Mouse (Mus musculus) cerebellum, postnatal 14 days (tissue): ENCODE measurements around the gene Rbpj.
A peak's percentile ranks its signal among the peaks of the same experiment; 100 is the strongest.
"Not testable (repeated sequence)": the region's sequence is repeated elsewhere in the genome, so short reads cannot be mapped to it uniquely, and the experiment has no call there.

Experiments
- DNase-seq, 2 experiments: peaks; one replicate each; pipeline ENCODE4 v3.0.0; 2021; ENCODE audit warnings: mixed read lengths in 2 of 2

The Rbpj gene

DNA sequence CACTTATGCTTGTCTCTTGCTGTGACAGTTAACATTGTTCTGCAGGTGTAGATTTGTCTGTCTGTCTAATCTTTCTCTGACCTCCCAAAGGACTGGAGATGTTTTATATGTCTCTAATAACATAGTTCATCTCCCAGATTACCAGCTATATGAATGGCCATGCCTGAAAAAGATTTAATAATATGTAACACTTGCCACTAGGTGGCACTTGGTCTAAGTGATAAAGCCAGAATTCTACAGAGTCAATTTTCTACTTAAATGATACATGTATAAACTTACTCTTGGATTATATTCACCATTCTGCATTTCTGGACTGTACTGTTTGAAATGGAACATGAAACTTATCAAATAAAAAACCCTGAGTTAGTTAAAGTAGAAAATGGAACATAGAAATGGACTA lies 132.6 kb downstream of the Rbpj start:
- DNase-seq, result peak in 1 of 2 experiments; percentile 26

DNA sequence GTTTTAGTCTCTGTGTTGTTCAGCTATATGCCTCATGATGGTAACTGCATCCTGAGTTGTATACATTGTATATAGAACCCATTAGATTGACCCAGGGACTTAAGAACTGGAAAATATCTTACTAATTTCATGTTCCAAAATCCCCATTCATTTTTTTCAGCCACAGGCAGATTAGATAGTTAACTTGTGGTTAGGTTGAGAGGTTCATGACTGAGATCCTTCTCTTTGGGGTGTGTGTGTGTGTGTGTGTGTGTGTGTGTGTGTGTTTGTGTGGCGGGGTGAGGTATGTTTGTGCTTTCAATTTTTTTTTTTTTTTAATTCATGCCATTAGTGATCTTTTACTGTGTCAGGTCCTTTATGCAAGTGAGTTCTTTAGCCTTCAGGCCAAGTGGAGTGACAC lies 133.2 kb downstream of the Rbpj start:
- DNase-seq, result no peak

DNA sequence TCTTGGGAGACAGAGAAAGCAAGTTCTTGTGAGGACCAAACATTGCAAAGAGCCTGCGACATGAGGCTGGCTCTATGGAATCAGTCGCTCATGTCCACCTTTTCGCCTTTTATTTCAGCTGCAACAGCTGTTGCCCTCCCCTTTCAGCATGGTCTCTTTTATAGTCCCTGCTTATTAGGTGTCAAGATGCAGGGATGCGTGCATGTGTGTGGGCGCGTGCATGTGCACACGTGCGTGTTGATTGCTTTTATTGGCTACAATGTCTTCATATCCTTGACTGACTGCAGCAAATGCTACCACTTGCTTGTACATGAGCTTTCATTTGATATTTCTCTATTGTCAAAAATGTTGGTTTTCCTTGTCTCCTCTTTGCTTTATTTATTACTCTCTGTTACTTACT lies 136.2 kb downstream of the Rbpj start:
- DNase-seq, result no peak

DNA sequence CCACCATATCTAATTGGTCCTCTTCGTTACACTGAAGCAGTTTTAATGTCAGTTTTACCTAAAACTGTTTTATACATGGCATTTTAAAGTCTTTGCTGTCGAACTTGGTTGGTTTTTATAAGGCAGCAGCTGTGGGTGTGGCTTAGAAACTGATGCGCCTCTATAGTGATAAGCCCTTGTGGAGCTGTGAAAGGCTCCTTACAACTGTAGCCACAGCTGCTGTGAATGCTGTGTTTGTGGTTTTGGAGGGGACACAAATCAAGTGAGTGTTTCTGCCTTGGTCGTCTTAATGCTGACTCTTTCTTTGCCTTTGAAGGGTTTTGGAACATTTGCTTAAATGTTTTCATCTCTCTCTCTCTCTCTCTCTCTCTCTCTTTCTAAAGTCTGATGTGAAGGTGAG lies 139.5 kb downstream of the Rbpj start:
- no peak for DNase-seq

DNA sequence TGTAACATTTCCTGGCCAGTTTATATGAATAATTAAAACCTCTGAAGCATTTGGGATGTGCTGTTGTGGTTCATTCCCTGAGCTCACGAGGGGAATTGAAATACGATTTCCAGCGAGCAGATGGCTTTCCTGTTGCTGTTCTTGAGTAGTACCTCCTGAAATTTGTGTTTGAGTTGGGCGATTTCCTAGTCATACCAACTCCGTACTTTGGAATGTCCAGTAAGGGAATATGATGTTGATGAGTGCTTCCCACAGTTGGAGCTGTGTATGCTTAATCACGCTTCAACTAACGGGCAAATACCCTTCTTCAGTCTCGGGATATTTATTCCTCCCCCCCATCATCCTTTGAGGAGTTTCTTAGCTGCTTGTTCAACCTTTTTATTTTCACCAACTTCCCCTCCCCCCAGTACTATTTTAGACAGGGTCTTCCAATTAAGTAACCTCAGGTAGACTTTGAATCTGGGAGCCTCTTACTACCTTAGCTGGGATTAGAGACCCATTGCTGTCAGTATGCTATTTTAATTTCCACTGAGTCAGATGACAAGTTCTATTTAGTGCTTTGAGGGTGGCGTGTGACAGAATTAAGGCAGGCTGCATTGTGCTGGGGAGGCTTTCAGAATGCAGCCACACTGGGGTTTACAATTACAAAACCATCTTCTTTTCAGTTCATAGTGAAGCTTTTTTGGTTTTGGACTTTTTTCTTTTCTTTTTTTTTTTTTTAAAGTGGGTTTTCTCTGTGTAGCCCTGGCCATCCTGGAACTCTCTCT lies 141.5 kb downstream of the Rbpj start:
- DNase-seq, result no peak

DNA sequence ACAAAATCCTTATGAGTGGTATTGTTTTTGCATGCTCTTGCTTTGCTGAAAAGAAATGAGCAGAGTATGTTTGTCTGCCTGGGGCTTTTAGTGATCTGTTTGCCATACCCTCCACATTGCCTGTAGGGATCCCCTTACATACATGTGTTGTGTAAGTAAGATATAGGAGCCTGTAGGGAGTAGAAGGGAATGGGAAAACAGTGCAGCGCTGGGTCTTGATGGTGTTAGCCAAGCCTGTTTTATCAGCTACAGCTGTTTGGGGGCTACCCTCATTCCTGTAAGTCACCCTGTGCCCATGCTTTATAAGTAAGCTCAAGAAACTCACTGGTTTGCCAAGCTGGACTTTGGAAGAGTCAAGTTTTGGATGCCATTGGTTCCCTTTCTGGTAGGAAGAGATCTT lies 152.9 kb downstream of the Rbpj start:
- no peak for DNase-seq

DNA sequence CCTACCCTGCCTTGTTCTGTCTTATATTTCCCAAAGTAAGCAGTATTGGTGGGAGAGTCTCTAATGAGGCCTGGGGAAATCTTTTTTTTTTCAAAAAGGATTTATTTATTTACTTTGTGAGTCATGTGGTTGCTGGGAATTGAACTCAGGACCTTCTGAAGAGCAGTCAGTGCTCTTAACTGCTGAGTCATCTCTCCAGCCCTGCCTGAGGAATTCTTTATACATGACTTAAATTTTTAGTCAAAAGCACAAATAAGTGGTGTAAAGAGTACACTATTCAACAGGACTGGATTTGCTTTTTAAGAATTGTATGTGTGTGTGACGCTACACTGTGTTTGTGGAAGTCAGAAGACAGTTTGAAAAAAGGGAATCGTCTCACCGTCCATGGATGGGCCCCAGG lies 166.1 kb downstream of the Rbpj start:
- no peak for DNase-seq

DNA sequence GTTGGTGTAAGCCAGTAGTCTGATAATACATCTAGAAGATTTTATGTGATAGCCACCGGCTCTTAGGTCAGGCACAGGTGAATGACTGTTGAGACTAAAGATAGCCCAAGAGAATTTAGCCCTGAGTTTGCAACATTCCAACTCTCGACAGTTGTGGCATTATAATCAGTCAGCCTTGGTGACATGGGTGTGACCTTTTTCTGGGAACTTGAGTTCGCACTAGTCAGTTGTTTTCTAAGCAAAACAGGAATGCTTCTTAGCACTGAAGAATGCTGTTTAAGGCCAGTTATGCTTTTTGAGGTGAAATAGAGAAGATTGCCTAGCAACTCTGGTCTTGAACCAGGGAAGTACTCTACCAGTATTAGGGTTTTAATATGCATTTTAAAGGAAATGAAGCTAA lies 170.8 kb downstream of the Rbpj start:
- no peak for DNase-seq

DNA sequence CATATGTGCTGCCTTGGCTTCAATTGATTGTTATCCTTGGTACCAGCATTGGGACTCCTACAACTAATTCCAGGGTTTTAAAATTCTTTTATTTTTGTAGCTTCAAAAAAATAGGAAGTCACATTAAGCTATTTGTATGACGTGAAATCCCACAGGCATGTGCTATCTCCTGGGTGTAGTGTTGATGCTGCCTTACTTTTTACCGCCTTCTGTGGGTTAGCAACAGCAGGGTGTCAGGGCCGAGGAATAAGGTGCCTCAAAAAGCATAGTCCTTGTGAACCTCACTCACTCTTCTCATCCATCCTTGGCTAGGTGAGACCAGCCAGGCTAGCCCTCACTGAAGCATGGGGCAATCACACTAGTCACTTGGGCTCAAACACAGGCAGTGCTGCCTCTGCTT lies 171.3 kb downstream of the Rbpj start:
- no peak for DNase-seq

DNA sequence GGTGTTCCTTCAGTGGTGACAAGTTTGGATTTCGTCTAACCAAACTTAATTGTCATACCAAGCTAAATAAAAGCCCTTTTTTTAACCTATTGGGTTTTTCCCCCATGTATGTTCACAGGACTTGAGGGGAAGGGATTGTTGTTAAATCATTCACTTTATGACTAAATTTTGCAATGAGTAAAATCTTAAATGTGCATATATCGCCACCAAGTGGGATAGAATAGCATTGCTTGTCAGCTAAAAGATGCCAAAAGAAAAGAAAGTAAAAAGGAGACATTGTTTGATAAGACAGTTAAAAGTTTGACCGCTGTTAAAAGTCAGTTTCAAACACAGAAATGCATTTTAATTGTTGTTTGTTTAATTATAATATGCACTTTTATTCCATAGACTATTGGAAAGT lies 172.7 kb downstream of the Rbpj start:
- DNase-seq, result peak; percentile 22 to 43

DNA sequence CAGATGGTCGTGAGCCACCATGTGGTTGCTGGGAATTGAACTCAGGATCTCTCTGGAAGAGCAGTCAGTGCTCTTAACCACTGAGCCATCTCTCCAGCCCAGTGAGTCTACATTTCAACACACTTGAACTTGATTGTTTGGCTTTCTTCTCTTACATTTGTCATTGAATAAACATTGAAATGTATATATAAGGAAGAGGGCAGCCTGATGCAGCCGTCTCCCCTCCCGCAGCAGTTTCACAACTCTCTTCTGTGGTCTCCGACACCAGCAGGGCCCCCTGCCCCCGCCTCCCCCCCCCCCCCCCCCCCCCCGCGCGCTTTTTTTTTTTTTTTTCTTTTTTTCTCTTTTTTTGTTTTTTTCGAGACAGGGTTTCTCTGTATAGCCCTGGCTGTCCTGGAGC lies 180.7 kb downstream of the Rbpj start:
- DNase-seq, result no peak

DNA sequence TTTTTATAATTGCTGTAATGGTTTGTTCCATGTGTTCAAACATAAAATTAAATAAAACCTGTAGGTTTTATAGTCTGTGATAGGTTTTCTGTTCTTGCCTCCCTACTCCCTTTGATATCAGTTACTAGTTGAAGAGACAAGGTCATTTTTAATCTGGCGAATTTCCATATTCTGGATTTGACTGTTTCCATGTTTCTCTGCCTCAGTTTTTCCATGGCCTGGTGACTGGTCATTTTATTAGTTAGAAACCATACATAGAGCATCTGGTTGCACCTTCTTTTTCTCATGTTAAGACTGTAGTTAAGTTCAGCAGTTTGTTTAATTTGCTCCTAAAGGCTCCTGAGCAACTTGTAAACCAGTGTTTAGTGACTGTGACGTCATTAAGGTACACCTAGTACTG lies 181.4 kb downstream of the Rbpj start:
- DNase-seq, result no peak

DNA sequence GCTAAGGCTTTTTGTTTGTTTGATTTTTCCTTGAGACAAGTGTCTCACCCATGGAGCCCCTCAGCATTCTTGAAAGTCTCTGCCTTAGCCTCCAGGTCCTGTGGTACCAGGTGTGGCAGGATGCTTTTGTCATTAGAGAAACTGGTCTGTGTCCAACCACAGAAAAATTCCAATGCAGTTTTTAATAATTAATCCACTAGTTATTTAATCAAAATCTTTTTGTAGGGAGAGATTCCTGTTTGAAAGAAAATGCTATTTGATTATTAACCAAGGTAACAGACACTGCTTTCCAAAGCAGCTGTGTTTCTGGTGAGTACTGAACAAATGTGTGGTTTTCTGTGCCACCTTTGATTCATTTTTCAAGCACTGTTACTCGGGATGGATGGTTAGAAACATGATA lies 190.6 kb downstream of the Rbpj start:
- DNase-seq, result no peak

DNA sequence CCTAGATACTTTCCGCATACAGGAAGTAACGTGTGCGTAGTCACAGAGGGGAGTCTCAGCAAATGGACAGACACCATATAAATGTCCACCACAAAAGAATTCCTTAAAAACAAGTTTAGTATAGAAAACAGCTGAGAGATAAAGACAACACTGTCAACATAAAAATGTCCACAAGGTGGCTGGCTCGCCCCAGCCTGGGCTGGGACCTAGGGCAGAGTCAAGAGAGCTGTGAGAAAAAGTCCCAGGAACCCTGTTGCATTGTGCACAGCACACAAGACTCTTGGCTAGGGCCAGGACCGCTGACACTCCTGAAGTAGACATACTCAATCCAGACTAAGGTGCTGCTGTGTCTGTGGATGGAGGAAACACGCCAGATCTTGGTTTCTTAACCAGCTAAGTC lies 192.0 kb downstream of the Rbpj start:
- DNase-seq, result peak; percentile 29 to 46

DNA sequence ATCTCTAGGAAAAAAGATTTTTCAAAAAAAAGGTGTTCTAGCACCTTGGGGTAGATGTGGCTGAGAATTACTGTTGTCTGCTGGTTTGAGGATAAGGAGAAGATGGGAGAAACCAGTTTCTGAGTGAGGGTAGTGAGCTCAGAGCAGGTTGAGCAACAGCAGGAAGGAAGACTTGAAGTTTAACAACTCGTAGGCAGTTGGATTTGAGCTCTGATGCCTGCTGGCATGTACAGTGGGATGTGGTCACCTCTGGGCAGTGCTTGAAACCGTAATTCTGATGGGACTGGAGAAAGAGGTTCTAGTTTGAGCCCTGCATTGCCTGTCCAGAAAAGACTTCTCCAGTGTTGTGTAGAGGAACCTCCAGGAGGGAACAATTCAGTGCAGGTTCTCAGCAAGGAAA lies 195.6 kb downstream of the Rbpj start:
- DNase-seq, result no peak

DNA sequence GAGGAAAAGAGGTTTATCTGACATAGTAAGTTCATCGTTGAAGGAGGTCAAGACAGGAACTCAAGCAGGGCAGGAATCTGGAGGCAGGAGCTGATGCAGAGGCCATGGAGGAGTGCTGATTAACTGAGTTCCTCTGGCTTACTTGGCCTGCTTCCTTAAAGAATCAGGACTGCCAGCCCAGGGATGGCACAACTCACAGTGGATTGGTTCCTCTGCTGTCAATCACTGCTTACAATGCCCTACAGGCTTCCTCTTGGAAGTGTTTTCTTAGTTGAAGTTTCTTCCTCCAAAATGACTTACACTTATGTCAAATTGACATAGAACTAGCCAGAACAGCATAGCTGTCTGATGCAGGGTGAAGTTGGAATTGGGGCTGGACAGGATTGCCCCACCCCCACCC lies 196.5 kb downstream of the Rbpj start:
- no peak for DNase-seq

DNA sequence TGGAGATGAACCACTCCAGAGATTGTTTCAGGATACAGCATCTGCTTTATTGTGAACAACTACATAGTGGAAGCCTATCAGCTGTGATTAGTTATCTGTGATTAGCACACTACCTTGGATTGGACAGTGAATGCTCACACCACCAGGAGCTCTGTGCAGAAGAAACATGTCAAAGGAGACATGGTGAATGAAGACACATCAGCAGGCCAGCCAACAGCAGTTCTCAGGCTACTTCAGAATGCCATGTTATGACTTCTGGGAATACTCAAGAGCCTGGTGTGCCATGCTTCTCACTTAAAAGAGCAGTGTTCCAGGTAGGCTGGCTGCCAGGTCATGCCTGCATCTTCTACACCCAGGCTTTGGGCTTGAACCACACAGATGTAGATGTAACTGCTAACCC lies 197.7 kb downstream of the Rbpj start:
- DNase-seq, result no peak

DNA sequence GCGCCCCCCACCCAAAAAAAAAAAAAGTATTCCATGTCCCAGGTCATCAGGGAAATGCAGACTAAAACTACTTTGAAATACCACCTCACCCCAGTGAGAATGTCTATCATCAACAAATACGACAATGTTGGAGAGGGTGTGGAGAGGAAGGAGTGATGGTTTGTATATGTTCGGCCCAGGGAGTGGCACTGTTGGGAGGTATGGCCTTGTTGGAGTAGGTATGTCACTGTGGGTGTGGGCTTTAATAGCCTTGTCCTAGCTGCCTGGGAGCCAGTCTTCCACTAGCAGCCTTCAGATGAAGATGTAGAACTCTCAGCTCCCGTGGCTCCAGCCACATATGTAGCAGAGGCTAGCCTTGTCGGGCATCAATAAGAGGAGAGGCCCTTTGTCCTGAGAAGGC lies 202.1 kb downstream of the Rbpj start:
- no peak for DNase-seq

DNA sequence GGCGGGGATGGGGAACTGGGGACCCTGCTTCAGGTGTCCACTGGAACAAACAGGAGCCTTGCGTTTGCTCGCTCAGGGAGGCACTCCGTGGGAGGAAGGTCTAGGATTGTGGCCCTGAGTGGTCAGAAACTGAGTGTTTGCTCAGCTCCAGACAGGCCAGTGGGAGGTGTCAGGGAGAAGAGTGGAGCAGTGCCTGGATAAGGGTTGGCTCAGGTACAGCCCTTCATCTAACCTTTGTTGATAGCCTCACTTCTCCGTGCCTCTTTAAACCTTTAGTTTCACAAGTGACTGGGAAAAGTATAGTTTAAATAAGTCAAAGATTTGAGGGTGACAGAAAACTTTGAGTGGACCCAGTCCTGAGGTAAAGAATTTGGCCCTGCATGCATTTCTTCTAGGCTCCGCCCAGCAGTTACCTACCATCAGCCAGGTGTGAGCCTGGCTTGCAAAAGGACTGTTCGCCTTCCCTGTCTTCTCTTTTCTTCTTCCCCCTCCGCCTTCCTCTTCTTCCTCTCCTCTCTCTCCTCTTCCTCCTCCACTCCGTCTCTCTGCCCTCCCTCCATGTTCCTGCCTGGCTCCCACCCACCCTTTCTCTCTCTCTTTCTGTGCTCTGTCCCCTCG lies 204.5 kb downstream of the Rbpj start:
- no peak for DNase-seq

DNA sequence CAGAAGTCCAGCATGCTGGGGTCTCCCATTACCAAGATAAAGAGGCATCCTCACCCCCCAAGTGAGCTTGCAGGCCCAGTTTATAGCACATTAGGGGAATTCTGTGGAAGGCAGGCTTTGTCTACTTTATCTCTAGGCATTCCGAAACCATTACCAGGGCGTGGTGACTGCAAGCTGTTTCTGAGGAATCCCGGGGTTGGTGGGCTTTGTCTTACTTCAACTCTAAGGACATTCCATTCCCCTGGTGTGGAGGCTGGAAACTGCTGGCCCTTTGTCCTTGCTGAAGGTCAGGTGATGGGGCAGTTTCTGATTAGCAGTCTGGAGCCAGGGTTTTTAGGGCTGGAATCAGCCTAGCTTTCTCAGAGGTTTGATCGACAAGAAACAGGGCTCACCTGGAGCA lies 205.6 kb downstream of the Rbpj start:
- no peak for DNase-seq

DNA sequence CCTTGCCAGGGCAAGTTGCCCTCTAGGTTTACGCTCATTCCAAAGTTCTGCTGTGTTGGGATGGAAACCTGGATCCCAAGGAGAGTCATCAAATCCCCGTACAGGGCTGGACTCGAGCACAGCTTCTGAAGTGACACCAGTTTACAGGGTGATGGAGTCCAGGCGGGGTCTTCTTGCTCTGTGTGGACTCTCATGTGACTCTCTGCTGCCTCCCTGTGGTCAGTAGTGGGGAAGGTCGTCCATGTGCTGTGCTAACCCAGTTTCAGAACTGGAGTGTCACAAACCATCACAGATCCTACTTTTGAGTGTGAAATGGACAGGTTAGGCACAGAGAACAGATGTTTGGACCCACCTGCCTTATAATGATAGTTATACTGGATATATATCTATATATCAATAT lies 206.4 kb downstream of the Rbpj start:
- peak; percentile 84 to 89 for DNase-seq

DNA sequence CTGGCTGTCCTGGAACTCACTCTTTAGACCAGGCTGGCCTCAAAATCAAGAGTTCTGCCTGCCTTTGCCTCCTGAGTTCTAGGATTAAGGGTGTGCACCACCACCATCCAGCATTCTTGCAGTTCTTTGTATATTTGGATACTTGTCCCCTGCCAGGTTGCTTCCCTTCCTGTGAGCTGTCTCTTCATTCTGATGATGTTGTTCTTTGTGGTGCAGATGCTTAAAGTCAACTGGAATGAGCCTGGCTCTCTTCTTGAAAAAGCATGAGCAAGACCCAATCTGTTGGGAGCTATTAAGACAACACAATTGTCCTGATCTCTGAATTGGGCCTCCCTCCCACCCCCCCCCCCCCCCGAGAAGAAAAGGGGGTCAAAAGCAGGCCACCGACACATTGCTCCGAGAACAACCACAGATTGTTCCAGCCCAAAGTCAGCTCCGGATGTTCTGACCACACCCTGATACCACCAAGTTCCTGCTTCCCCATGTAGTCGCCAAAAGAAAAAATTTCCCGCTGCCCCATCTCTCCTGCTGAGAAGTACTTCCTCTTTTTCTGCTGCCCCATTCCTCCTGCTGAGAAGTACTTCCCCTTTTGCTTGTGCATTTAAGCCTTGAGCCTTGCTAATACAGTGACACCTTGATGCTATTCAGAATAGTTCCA lies 207.7 kb downstream of the Rbpj start:
- DNase-seq, result not testable (repeated sequence)

DNA sequence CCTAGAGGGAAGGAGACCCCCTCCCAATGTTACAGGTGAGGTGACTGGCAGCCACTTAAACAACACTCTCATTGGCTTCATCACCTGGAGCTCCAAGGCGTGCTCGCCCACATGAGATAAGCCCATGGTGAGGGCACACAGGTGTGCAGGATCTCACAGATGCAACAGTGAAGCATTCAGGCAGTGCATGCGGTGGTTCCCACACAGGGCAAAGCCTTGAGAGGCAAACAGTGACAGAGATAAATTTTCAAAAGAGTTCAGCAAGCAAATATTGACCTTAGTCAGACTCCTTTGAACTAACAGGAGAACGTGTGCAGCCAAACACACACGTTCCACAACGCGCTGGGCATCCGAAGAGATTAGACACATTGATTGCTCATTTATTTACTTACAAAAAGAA lies 210.7 kb downstream of the Rbpj start:
- DNase-seq, result no peak

DNA sequence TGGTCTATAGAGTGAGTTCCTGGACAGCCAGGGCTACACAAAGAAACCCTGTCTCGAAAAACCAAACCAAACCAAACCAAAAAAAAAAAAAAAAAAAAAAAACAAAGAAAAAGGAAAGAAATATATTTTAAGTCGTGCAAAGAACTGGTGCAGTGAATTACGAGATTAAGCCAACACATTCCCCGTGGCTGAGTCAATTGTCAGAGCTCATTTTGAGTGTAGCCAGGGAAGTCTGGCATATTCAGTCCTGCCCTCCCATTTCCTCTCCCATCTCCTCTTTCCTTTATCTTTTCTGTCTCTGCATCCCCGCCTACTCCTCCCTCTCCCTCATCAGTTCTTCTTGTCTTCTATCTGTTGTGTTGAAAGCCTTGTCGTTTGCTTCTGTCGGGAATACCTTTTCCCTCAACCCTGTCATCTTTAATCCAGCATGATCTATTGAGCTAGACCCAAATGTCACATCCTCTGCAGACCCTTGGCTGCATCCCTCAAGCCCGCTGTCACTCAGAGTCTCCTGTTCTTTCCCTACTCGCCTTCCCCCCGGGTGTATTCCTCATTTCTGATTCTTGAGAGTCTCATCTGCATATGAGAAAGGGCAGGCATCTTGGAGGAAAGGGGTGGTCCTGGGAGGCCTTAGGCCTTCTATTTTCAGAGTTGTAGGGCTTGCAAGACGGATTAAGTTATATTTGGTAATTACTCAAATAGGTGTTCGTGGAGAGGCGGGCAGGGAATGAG lies 212.2 kb downstream of the Rbpj start:
- no peak for DNase-seq
